Mouse (Mus musculus): ENCODE data around the gene Sec14l1. TPM values are rescaled to one million over a fixed set of nuclear protein-coding genes. Genes with fewer than 3 reads are reported as not detected.

Gene Sec14l1
- polyA plus RNA-seq, 1 experiment: 133 TPM

DNA sequence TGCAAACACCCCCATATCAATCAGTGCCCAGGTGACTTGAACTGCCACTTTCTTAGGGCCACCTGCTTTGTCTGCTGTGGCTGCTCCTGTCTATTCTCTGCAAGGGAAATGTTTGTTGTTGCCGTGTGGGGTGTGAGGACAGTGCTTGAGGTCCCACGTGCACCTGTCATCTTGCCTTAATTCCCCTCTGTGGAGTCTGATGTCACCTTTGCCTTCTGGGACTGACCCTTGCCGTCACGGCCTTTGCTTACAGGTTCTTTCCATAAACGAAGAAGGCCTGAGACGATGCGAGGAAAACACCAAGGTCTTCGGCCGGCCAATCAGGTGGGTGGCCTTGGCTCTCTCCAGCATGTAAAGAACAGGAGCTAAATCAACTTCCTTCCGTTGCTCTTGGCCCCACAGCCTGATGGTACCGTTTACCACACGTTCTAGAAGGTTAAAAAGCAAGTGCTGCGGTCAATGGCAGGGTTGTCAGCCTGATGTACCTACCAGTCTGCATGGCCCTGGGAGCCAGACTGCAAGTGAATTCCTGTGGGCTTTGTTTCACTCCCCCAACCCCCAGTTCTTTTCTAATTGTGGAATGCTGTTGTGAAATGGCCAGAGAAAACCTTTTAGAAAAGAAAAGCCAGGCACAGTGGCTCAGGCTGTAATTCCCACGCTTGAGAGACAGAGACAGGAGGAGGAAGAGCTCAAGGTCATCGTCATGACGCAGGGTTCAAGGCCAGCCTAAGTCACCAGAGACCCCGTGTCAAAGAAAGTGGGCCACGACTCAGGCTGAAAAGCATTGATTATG lies 34.1 kb downstream of the Sec14l1 start:
- no peak for TF ChIP-seq CTCF (IDR thresholded peaks at IDR 0.05; ENCODE audit: control insufficient read depth, insufficient read depth, insufficient replicate concordance, low read depth, low read length)
- H3K4me1 ChIP-seq (ENCODE audit: control insufficient read depth, insufficient read depth, low read length): no peaks in the 10 kb centered on the region
- H3K4me3 ChIP-seq (ENCODE audit: control insufficient read depth, low read depth, low read length): no peak overlapping the region
- H3K36me3 ChIP-seq (ENCODE audit: control insufficient read depth, insufficient read depth, low read length): no peaks in the 10 kb centered on the region; the same call in none of the 2 replicates
- H3K27me3 ChIP-seq (ENCODE audit: control insufficient read depth, insufficient read depth, low read length): no peaks in the 10 kb centered on the region
- no peak overlapping the region for H3K27ac ChIP-seq (ENCODE audit: control insufficient read depth, insufficient read depth, low read depth, low read length)

DNA sequence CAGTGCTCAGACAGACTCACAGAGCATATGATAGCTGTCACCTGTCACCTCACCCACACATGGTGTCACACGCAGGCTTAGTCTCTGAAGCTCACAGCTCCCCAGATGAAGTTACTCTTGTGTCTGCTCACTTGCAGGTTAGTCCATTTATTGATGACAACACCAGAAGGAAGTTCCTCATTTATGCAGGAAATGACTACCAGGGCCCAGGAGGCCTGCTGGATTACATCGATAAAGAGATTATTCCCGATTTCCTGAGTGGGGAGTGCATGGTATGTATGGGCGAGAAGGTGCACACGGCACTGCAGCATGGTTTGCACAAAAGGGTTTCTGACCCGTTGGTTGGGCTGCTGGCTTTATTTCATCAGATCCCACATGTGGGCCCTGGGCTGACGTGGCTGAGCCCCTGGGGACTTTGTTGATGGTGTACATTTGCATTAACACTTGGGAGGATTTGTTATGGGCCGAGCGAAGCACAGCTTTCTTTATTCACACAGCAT lies 35.5 kb downstream of the Sec14l1 start:
- Histone ChIP-seq H3K36me3 (ENCODE audit: control insufficient read depth, insufficient read depth, low read length) (no peaks in the 10 kb centered on the region; the same call in none of the 2 replicates), H3K4me3 (ENCODE audit: control insufficient read depth, low read depth, low read length) (no peak overlapping the region), H3K4me1 (ENCODE audit: control insufficient read depth, insufficient read depth, low read length) (no peaks in the 10 kb centered on the region), H3K27ac (ENCODE audit: control insufficient read depth, insufficient read depth, low read depth, low read length) (no peak overlapping the region), H3K27me3 (ENCODE audit: control insufficient read depth, insufficient read depth, low read length) (no peaks in the 10 kb centered on the region)
- TF ChIP-seq POLR2A (IDR thresholded peaks at IDR 0.05; ENCODE audit: control insufficient read depth, low read depth, low read length): no peak
- no peak for TF ChIP-seq CTCF (IDR thresholded peaks at IDR 0.05; ENCODE audit: control insufficient read depth, insufficient read depth, insufficient replicate concordance, low read depth, low read length)

DNA sequence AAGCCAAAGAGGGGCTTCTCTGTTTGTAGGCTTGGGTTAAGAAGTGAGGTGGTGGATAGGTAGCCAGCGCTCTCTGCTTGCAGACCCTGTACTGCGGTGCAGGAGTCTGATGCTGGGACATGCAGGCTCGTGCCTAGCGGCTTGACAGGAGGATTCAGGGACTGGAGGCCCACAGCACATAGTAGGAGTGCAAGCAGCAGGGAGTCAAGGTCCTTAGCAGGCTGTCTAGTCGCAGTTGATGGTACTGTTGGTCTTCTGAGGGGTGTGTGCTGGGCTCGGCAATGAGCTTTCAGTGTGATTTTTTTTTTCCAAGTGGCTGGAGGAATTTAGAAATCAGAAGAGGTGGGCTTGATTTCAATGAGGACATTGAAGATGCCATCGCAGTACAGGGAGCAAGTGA lies 36.5 kb downstream of the Sec14l1 start:
- TF ChIP-seq POLR2A (IDR thresholded peaks at IDR 0.05; ENCODE audit: control insufficient read depth, low read depth, low read length) (no peak), CTCF (IDR thresholded peaks at IDR 0.05; ENCODE audit: control insufficient read depth, insufficient read depth, insufficient replicate concordance, low read depth, low read length) (no peak)
- no peaks in the 10 kb centered on the region for H3K4me1 ChIP-seq (ENCODE audit: control insufficient read depth, insufficient read depth, low read length)
- H3K27ac ChIP-seq (ENCODE audit: control insufficient read depth, insufficient read depth, low read depth, low read length): no peak overlapping the region
- no peak overlapping the region for H3K4me3 ChIP-seq (ENCODE audit: control insufficient read depth, low read depth, low read length)
- no peaks in the 10 kb centered on the region for H3K27me3 ChIP-seq (ENCODE audit: control insufficient read depth, insufficient read depth, low read length)
- no peaks in the 10 kb centered on the region; the same call in none of the 2 replicates for H3K36me3 ChIP-seq (ENCODE audit: control insufficient read depth, insufficient read depth, low read length)

DNA sequence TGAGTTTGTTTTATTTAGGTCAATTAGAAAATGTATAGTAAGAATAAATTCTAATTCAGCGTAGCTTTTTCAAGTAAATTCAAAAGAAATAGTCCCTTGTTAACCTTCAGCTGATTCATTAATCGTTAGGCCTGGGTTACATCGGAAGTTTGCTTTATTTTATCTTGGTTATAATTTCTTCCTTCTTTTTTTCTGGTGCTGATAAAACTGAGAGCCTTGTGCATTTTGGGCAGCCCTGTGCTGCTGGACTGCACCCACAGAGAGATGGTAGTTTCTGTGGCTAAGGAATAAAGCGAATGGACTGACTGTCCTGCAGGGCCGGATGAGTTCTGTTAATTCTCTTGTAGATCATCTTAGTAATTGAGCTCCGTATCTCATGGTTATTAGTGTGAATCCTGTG lies 37.6 kb downstream of the Sec14l1 start:
- TF ChIP-seq POLR2A (IDR thresholded peaks at IDR 0.05; ENCODE audit: control insufficient read depth, low read depth, low read length) (no peak), CTCF (IDR thresholded peaks at IDR 0.05; ENCODE audit: control insufficient read depth, insufficient read depth, insufficient replicate concordance, low read depth, low read length) (no peak)
- Histone ChIP-seq H3K4me3 (ENCODE audit: control insufficient read depth, low read depth, low read length) (no peak overlapping the region), H3K27me3 (ENCODE audit: control insufficient read depth, insufficient read depth, low read length) (no peaks in the 10 kb centered on the region), H3K4me1 (ENCODE audit: control insufficient read depth, insufficient read depth, low read length) (peaks cover 2% of the 10 kb centered on the region; the same call in 1 of the 2 replicates), H3K36me3 (ENCODE audit: control insufficient read depth, insufficient read depth, low read length) (no peaks in the 10 kb centered on the region; the same call in none of the 2 replicates), H3K27ac (ENCODE audit: control insufficient read depth, insufficient read depth, low read depth, low read length) (no peak overlapping the region)

DNA sequence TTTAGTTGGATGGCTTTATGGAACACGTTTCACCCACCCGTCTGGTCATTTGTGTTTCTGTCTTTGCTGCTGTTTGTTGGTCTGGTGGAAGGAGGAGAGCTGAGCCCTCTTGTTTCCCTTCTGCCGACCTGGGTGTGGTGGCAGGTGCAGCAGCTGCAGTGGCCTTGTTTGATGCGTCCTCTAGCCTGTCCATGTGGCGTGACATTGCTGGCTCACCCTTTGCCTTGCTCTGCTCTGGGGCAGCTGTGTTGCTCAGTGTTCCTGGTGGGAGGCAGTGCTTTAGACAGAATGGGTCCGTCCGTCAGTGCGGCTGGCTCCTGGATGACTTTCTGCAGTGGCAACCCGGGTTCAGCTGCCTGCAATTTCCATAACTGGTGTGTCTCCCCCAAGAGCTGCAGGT lies 38.6 kb downstream of the Sec14l1 start:
- H3K4me3 ChIP-seq (ENCODE audit: control insufficient read depth, low read depth, low read length): no peak overlapping the region
- peaks cover 2% of the 10 kb centered on the region; the same call in 1 of the 2 replicates for H3K4me1 ChIP-seq (ENCODE audit: control insufficient read depth, insufficient read depth, low read length)
- no peak for TF ChIP-seq CTCF (IDR thresholded peaks at IDR 0.05; ENCODE audit: control insufficient read depth, insufficient read depth, insufficient replicate concordance, low read depth, low read length)
- TF ChIP-seq POLR2A (IDR thresholded peaks at IDR 0.05; ENCODE audit: control insufficient read depth, low read depth, low read length): no peak
- no peaks in the 10 kb centered on the region; the same call in 1 of the 2 replicates for H3K36me3 ChIP-seq (ENCODE audit: control insufficient read depth, insufficient read depth, low read length)
- no peak overlapping the region for H3K27ac ChIP-seq (ENCODE audit: control insufficient read depth, insufficient read depth, low read depth, low read length)
- H3K27me3 ChIP-seq (ENCODE audit: control insufficient read depth, insufficient read depth, low read length): no peaks in the 10 kb centered on the region

DNA sequence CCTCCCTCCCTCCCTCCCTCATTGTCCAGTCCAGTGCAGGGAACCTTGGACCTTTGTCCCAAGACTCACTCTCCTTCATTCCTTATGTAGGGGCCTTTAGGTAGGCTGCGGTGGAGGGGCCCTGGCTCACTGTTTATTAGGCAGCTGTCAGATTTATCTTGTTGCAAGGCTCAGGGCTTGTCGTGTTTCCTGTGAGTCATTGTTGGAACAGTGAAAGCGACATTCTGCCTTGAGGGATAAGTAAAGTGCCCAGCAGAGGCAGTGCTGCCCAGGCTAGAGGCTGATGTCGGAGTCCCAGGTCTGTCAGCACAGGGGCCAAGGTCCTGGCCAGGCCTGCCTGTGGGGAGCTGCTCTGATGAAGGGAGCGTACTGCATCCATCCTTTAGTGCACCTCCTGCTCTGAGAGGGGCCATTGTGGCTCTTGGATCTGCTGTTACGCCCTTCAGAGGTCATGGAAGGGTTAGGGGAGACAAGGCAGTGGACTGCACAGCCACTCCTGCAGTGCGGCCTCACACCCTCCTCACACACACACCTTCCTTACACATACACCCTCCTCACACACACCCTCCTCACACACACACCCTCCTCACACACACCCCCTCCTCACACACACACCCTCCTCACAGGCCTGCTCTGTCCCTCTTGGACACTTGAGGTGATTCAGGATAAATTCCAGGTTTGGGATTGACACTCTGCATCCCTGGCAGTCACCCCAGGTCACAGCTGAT lies 39.3 kb downstream of the Sec14l1 start:
- no peak overlapping the region for H3K27ac ChIP-seq (ENCODE audit: control insufficient read depth, insufficient read depth, low read depth, low read length)
- no peaks in the 10 kb centered on the region; the same call in 1 of the 2 replicates for H3K36me3 ChIP-seq (ENCODE audit: control insufficient read depth, insufficient read depth, low read length)
- peaks cover 2% of the 10 kb centered on the region; the same call in 1 of the 2 replicates for H3K4me1 ChIP-seq (ENCODE audit: control insufficient read depth, insufficient read depth, low read length)
- no peak overlapping the region for H3K4me3 ChIP-seq (ENCODE audit: control insufficient read depth, low read depth, low read length)
- no peak for TF ChIP-seq CTCF (IDR thresholded peaks at IDR 0.05; ENCODE audit: control insufficient read depth, insufficient read depth, insufficient replicate concordance, low read depth, low read length)
- no peak for TF ChIP-seq POLR2A (IDR thresholded peaks at IDR 0.05; ENCODE audit: control insufficient read depth, low read depth, low read length)
- H3K27me3 ChIP-seq (ENCODE audit: control insufficient read depth, insufficient read depth, low read length): no peaks in the 10 kb centered on the region

DNA sequence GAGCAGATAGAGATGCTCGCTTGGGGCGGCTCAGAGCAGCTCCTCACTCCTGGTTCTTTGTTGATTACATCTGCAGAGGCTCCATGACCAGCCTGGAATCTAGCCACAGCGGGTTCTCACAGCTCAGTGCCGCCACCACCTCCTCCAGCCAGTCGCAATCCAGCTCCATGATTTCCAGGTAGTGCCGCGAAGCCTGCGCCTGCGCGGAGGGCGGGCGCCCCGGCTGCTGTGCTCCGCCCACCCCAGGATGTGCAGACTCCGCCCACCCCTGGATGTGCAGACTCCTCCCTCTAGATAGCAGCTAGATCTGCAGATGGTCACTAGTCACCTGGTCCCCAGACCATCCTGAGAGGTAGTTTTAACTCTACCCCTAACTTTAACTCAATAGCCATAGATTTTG lies 41.8 kb downstream of the Sec14l1 start:
- no peak overlapping the region for H3K27ac ChIP-seq (ENCODE audit: control insufficient read depth, insufficient read depth, low read depth, low read length)
- no peak overlapping the region for H3K4me3 ChIP-seq (ENCODE audit: control insufficient read depth, low read depth, low read length)
- H3K4me1 ChIP-seq (ENCODE audit: control insufficient read depth, insufficient read depth, low read length): peaks cover 2% of the 10 kb centered on the region; the same call in 1 of the 2 replicates
- no peaks in the 10 kb centered on the region for H3K36me3 ChIP-seq (ENCODE audit: control insufficient read depth, insufficient read depth, low read length)
- TF ChIP-seq CTCF (IDR thresholded peaks at IDR 0.05; ENCODE audit: control insufficient read depth, insufficient read depth, insufficient replicate concordance, low read depth, low read length) (no peak), POLR2A (IDR thresholded peaks at IDR 0.05; ENCODE audit: control insufficient read depth, low read depth, low read length) (no peak)
- no peaks in the 10 kb centered on the region for H3K27me3 ChIP-seq (ENCODE audit: control insufficient read depth, insufficient read depth, low read length)

All from testis, adult 2 months (tissue).